Mouse (Mus musculus) embryonic fibroblast, embryonic 13.5 days (primary cell): Measurements from ENCODE around the gene Npr3. TPM values are rescaled to one million over a fixed set of nuclear protein-coding genes. Genes with fewer than 3 reads are reported as not detected.

ENCODE experiments used
- H3K27ac ChIP-seq: 2 replicates; pipeline ENCODE4 v1.5.1; 2012; ENCODE audit warnings: low read length, control low read depth, inconsistent platforms; ENCODE audit not compliant: insufficient read depth
- H3K4me1 ChIP-seq: 2 replicates; pipeline ENCODE4 v1.6.1; 2011; ENCODE audit warnings: low read length; ENCODE audit not compliant: control insufficient read depth, insufficient read depth
- H3K4me3 ChIP-seq: 2 replicates; pipeline ENCODE4 v1.5.1; 2011; ENCODE audit warnings: mild to moderate bottlenecking, control low read depth, low read length; ENCODE audit not compliant: insufficient read depth
- CTCF ChIP-seq: IDR thresholded peaks from 2 replicates; pipeline ENCODE4 v1.5.1; 2011; ENCODE audit warnings: mild to moderate bottlenecking, control low read depth, low read length, moderate library complexity, borderline replicate concordance; ENCODE audit not compliant: insufficient read depth
- POLR2A ChIP-seq: IDR thresholded peaks from 2 replicates; pipeline ENCODE4 v1.6.1; 2011; ENCODE audit warnings: low read depth, mild to moderate bottlenecking, control low read depth, low read length, moderate library complexity
- polyA plus RNA-seq: library from polyadenylated mRNA; stranded (reverse); fragments of >200 nt; gene quantifications from 2 replicates; pipeline ENCODE4 v1.2.4, GENCODE M21; 2011; ENCODE audit warnings: low read depth; ENCODE audit not compliant: missing spikeins, insufficient read length

Npr3 gene
- polyA plus RNA-seq, 1 experiment, result 14.0 TPM

DNA sequence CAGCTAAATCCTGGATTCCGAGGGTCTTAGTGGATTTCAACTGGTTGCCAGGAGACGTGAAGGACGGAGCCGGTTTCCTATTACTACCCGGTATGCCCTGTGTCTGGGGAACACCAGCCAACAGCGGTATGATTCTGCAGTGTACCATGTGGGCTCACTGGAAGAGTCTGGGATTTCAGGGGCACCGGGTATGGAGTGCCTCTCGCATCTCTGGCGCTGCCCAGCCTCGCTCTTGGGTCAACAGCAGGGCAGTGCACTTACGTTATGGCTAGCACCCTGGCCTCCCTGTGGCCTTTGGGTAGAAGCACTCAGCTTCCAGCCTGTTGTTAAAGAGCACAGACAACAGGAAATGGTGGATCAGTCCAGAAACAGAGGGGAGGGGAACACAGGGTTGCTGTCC is 1.1 kb upstream of the Npr3 start:
- no peak overlapping the region for H3K4me3 ChIP-seq
- H3K4me1 ChIP-seq, result no peaks in the 10 kb centered on the region
- TF ChIP-seq POLR2A, result no peak
- no peak for TF ChIP-seq CTCF
- no peak overlapping the region for H3K27ac ChIP-seq

DNA sequence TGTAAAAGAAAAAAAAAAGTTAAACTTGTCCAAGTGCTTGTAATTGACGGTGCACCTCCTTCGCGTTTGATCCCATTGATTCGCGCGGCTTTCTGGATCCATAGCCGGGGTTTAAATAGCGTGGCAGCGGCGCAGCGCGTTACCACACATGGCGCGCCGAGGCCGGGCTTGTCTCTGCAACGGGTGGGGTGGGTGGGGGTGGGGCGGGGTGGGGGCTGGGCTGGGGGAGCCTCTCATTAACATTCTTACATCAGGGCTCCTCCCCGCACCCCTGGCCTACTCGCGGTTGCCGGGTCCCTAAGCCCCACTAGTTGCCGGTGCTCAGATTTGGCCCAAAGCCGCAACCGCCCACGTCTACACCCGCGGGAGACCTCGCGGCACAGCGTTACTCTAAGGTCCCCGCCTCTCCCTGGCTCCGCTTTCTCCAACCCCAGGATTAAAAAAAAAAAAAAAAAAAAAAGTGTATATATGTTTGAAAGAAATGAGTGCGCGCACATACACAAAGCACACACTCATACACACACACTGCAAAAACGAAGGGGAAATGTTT is 991 bp downstream of the Npr3 start:
- Histone ChIP-seq H3K27ac (no peak overlapping the region), H3K4me3 (peak overlapping the region; percentile 74), H3K4me1 (no peaks in the 10 kb centered on the region)
- TF ChIP-seq POLR2A (no peak), CTCF (no peak)

DNA sequence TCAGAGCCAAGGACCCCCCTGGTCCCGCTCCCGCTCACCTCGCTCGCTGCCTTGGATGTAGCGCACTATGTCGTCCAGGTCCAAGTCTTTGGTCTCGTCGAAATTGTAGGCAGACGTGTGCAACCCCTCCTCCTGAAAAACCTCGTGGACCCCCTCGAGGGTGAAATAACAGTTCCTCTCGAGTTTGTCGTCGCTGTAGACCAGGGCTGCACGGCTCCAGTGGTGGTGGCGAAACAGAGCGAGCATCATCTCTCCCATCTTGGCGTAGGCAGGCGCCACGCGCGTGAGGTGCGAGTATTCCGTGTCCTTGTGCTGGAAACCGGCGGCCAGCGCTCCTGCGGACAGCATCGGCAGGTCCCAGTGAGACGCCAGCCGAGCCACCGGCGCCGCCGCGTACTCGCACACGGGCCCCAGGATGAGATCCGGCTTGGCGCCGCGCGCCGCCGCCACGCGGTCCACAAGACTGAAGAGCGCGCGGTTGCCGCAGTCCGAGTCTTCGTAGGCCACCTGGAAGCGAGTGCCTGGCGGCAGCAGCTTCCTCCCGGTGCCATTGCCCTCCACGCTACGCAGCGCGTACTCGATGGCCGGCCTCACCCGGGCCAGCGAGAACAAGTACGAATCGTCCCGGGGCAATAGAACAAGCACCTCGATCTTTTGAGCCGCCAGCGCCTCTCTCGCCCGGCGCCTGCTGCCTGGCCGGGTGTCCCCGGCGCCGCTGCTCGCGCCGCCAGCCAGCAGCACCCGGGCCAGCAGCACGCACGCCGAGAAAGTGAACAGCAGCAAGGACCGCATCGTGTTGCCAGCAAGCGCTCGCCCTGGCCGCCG is 2.0 kb downstream of the Npr3 start:
- Histone ChIP-seq H3K4me1 (no peaks in the 10 kb centered on the region), H3K4me3 (peak overlapping the region; percentile 52), H3K27ac (no peak overlapping the region)
- TF ChIP-seq CTCF, result no peak
- TF ChIP-seq POLR2A, result no peak

DNA sequence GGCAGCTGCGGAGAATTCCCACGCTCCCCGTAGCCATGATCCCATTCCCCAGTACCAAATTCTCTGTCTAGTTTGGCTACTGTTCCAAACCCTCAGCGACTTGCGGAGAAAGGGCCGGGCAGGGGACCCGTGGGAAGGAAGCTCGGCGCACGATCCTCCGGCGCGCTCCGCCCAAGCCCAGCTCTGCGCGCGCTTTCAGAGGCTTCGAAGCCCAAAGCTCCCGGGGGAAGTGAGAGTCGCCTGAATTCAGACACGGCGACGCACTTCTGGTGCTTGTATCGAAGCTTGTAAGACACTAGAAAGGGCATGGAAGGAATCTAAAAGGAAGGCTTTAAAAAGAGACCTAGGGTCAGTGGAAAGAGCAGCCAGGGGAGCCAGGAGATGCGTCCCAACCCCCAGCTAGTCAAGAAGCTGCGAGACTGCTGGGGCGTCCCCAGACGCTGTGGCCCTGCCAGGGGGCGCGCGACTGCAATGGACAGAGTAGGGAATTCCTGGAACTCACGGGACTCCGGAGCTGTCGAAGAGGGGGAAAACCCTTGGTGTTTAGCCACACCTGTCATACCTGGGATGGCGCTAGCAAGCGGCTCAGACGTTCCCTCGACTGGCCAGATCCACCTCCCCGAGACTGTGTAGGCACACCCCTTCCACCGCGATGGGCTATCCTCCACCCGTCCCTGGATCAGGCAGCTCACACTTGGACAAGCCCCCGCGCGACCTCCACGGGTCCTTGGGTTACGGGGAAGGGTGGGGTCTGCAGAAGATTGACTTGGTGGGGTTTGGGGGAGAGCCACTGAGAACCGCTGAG is 2.8 kb downstream of the Npr3 start:
- H3K27ac ChIP-seq, result no peak overlapping the region
- peak overlapping the region; percentile 52 for H3K4me3 ChIP-seq
- no peaks in the 10 kb centered on the region for H3K4me1 ChIP-seq
- TF ChIP-seq CTCF, result no peak
- TF ChIP-seq POLR2A, result no peak

DNA sequence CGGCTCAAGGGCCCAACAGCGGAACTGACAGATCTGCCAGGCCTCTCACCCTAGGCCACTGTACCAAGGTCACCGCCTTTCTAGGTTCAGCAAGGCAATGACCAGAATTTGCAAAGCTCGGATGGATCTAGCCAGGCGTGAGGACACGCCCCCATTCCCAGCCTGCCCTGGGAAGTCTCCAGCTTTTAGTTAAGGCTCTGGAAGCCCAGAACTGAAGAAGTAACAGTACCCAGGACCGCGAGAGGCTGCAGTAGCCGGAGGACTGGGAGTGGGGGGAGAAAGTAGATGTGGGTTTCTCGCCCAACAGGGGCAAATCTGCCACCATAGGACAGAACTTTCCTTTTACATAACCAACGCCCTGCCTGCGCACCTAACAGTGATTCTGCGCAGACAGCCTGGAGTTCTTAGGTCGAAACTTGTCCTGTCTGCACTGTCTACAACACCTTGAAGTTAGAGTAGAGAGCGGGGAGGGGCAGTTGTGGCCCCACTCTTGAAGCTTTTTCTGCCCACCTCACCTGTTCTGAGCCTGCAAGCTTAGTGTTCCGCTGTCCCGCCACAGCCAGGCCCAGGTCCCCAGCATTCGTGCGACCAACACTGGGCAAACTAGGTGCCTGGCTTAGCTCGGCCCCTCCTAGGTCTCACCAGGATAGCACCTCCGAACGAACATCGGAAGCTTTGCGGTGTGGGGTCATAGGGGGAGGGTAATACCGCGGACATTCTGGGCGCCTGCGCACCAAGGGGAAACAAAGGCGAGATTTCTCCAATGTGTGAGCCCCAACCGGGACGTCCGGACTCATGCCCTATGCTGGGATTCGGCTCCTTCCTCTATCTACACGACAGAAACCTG is 3.7 kb downstream of the Npr3 start:
- Histone ChIP-seq H3K27ac (no peak overlapping the region), H3K4me3 (peak overlapping the region; percentile 52), H3K4me1 (no peaks in the 10 kb centered on the region)
- TF ChIP-seq POLR2A, result no peak
- no peak for TF ChIP-seq CTCF

DNA sequence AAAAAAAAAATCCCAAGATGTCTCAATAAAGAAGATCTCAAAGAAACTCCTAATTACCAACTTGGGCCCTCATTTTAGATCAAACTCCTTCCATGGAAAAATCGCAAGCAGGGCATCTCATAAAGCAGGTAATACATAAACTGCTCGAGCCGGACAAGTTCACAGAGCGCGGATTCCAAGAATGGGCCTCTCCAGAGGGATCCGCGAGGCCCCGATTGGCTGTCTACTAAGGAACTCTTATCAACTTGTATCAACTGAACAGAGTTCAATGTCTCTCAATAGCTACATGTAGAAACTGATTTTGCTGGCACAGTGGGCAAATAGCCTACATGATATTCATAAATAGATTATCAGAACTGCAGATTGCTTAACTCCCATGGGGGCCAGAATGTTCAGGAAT is 9.5 kb downstream of the Npr3 start:
- no peak overlapping the region for H3K4me3 ChIP-seq
- no peaks in the 10 kb centered on the region for H3K4me1 ChIP-seq
- TF ChIP-seq CTCF (no peak), POLR2A (no peak)
- H3K27ac ChIP-seq, result no peak overlapping the region

DNA sequence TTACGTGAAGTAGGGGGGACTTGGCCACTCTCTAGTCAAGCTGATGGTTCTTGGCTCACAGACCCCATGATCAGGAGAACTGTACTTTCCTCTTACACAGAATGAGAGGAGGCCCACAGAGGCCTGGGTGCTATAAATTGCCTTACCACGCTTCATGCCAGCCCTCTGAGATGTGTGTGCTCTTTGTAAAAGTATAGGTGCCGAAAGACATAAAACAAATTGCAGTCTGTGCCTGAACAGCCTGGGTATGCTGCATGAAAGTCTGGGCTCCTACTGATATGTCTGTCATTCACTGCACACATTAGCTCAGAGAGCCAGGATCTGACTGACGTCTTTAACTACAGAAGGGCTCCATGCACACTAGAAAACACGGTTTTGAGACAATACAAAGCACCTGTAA is 9.9 kb downstream of the Npr3 start:
- Histone ChIP-seq H3K4me3 (no peak overlapping the region), H3K27ac (no peak overlapping the region)
- TF ChIP-seq CTCF (no peak), POLR2A (no peak)

DNA sequence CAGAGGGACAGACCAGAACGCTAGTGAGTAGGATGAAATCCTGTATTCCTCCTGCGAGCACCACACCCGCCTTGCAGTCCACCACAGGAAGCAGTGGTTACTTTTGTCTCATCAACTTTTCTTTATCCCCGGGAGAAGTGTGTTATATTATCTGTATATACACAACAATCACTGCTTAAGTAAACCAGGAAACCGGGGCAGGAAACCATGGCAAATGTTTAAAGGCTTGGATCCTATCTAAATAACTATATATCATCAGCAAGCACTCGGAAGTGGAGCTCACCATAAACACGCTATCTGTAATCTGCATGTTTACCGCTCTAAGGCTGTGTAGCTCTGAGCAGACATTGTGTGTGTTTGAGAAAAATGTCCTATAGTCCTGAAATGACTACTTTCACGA is 13.1 kb downstream of the Npr3 start:
- TF ChIP-seq POLR2A (no peak), CTCF (no peak)
- H3K27ac ChIP-seq, result no peak overlapping the region
- H3K4me1 ChIP-seq, result no peaks in the 10 kb centered on the region
- no peak overlapping the region for H3K4me3 ChIP-seq

More for the DNA sequence above, 9.9 kb downstream of the Npr3 start:
- H3K4me1 ChIP-seq, result no peaks in the 10 kb centered on the region

DNA sequence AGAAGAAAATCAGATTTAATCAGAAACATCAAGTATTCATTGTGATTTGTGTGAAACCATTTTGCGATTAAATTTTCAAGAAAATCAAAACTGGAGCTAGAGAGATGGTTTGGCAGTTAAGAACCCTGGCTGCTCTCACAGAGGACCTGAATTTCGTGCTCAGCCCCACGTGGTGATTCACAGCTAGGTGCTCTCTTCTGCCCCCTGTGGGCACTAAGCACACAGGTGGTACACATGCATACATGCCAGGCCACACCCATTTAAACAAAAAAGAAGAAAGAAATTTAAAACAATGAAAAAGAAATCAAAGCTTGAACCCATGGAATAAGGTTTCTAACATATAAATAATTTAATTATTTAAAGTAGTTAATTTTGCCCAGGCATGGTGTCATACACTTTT is 15.7 kb downstream of the Npr3 start:
- Histone ChIP-seq H3K4me1 (no peaks in the 10 kb centered on the region), H3K4me3 (no peak overlapping the region), H3K27ac (no peak overlapping the region)
- TF ChIP-seq POLR2A, result no peak
- TF ChIP-seq CTCF, result peak; percentile 19; the same call in 1 of the 2 replicates

DNA sequence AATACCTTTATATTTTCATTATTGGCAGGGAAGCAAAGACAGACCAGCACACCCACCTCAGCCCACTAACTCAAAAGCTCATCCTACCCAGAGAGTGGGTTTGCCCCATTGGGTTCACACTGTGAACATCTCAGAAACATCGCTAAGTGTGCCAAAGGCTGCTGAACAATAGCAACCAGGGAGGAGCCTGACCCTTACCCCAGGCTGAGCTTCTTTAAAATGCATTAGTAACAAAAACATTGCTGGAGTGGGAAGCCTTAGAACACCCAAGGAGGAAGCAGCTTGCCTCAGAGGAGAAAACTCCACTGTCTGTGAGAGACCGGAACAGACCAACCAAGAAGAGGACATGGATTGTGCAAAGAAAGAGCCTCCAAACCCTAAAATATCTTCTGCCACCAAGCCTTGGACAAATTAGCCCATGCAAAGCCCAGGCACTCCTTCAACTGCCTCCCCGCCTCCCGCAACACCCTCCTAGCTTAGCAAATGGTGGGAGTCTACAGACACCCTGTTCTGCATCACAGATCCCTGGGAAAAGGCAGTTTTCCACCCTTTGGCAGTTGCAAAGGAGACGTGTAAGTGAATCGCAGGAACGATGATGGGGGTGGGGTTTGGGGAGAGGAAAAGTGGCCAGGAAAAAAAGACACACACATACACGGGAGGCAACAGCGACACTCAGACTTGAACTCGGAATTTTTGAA is 24.4 kb downstream of the Npr3 start:
- no peaks in the 10 kb centered on the region for H3K4me1 ChIP-seq
- H3K4me3 ChIP-seq, result no peak overlapping the region
- no peak overlapping the region for H3K27ac ChIP-seq
- TF ChIP-seq POLR2A (no peak), CTCF (no peak)
